Mouse (Mus musculus): ENCODE measurements at regions not wholly inside any gene's neighbourhood (a gene's known extent, or its start where the extent isn't known, plus 50 kb on each side); places are given as distances from the start of the nearest gene placed in this dataset.

DNA sequence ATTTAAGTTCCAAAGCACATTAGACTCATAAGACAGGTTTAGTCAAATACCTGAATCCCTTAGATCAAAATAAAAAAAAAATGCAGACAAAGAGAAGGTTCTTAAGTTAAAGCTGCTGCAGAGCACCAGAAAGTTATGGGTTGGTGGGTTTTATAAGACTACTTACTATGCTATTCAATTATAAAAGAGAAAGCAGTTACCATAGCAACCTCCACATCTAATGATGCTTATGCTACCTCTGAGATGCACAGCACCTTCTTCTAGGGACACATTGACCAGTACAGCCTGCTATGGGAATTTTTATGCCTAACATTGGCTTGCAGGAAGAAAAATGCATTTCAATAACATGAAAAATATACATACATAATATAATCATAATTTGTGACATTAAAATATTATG is 512.1 kb upstream of the Id4 start:
- TF ChIP-seq CTCF (IDR thresholded peaks at IDR 0.05; ENCODE audit: low read depth): no peak
- TF ChIP-seq EP300 (IDR thresholded peaks at IDR 0.05; ENCODE audit: low read depth): no peak

All from heart, postnatal 0 days (tissue).